In the genomic region with DNA sequence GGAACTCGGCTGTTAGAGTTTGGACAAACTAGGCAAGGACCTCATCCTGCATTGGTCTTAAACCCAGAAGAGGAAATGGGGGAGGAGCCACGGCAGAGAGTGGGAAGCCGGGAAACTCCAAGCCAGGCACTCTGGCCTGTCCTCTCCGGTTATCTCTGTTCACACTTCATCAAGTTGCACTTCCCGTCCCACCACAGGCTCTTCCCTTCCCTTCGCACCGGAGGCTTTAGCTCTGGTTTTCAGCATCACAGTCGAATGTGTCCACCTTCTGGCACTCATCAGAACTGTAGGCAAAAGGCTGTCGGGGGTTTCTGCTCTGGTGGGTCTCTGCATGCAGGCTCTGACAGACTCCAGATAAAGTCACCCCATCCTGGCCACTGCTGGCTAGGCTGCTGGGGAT, we compare ENCODE assay signal across 9 mouse cellular contexts. TPM values are rescaled to one million over a fixed set of nuclear protein-coding genes. Genes with fewer than 3 reads are reported as not detected.
DNase-seq lines count a peak whose midpoint lies in the region; ATAC-seq and TF ChIP-seq lines count a peak whose summit lies in the region.
"Had no signal": no experiment of that assay in that cellular context is flagged by ENCODE, and none has a peak within 500 bp of the region (broad histone marks: within the 10 kb centered on the region; RNA-seq: fewer than 3 reads in every experiment).

No protein-coding gene starts in this region.

- peaks cover 3% of the 10 kb centered on the region; the same call in 1 of the 2 replicates for H3K36me3 ChIP-seq in hindbrain, postnatal 0 days (ENCODE audit: insufficient read depth, low read length)
- no peaks in the 10 kb centered on the region for H3K36me3 ChIP-seq in hindbrain, embryonic 11.5 days (ENCODE audit: control insufficient read depth, insufficient read depth, low read length)
- no peaks in the 10 kb centered on the region for H3K36me3 ChIP-seq in heart, embryonic 16.5 days (ENCODE audit: control insufficient read depth, insufficient read depth)
- no peaks in the 10 kb centered on the region for H3K36me3 ChIP-seq in lung, embryonic 15.5 days

- H3K27me3 ChIP-seq in hindbrain, postnatal 0 days (ENCODE audit: insufficient read depth, low read length): no peaks in the 10 kb centered on the region
- no peaks in the 10 kb centered on the region; the same call in 1 of the 2 replicates for H3K27me3 ChIP-seq in hindbrain, embryonic 11.5 days (ENCODE audit: control insufficient read depth, insufficient read depth, low read length)
- H3K27me3 ChIP-seq in heart, embryonic 16.5 days (ENCODE audit: control insufficient read depth, insufficient read depth, low read length): peaks cover 21% of the 10 kb centered on the region
- H3K27me3 ChIP-seq in lung, embryonic 15.5 days: no peaks in the 10 kb centered on the region
- H3K27me3 ChIP-seq: limb, embryonic 15.5 days had no signal

- peaks cover 5% of the 10 kb centered on the region; the same call in 1 of the 2 replicates for H3K4me1 ChIP-seq in hindbrain, postnatal 0 days (ENCODE audit: insufficient read depth, low read length)
- peaks cover 6% of the 10 kb centered on the region; the same call in 1 of the 2 replicates for H3K4me1 ChIP-seq in hindbrain, embryonic 11.5 days (replicated peaks; ENCODE audit: control insufficient read depth, insufficient read depth, low read length)
- H3K4me1 ChIP-seq in bone marrow, adult 2 months (ENCODE audit: control insufficient read depth, insufficient read depth, low read length): no peaks in the 10 kb centered on the region; the same call in 1 of the 2 replicates
- H3K4me1 ChIP-seq in heart, embryonic 16.5 days (ENCODE audit: control insufficient read depth, insufficient read depth, low read length): peaks cover 11% of the 10 kb centered on the region
- H3K4me1 ChIP-seq in lung, embryonic 15.5 days: peaks cover 22% of the 10 kb centered on the region

- peak; percentile 86 for TF ChIP-seq CTCF in hindbrain, postnatal 0 days (IDR thresholded peaks at IDR 0.05; ENCODE audit: low read depth)
- TF ChIP-seq CTCF in bone marrow, adult 2 months (IDR thresholded peaks at IDR 0.05; ENCODE audit: control insufficient read depth, insufficient read depth, low read length): peak; percentile 23; the same call in 1 of the 2 replicates

- H3K9ac ChIP-seq in hindbrain, postnatal 0 days (replicated peaks; ENCODE audit: low read length): no peak overlapping the region
- H3K9ac ChIP-seq in hindbrain, embryonic 11.5 days (ENCODE audit: low read depth, low read length): no peak overlapping the region
- no peak overlapping the region for H3K9ac ChIP-seq in heart, embryonic 16.5 days (ENCODE audit: low read length)
- H3K9ac ChIP-seq in lung, embryonic 15.5 days: no peak overlapping the region
- H3K9ac ChIP-seq: limb, embryonic 15.5 days had no signal

- TF ChIP-seq POLR2A in bone marrow, adult 2 months (IDR thresholded peaks at IDR 0.05; ENCODE audit: borderline replicate concordance, control insufficient read depth, low read depth, low read length): no peak

- WGBS in hindbrain, postnatal 0 days: 17% methylated on average over 9 of the region's 9 CpGs
- 24% methylated on average over 9 of the region's 9 CpGs for WGBS in hindbrain, embryonic 11.5 days
- WGBS in bone marrow, adult 2 months: 7% methylated on average over 9 of the region's 9 CpGs
- WGBS in heart, embryonic 16.5 days: 5% methylated on average over 9 of the region's 9 CpGs
- 5% methylated on average over 9 of the region's 9 CpGs for WGBS in lung, embryonic 15.5 days

- 0 out of 2 replicates have a peak, but pooled peaks have one; percentile 25 for ATAC-seq in hindbrain, postnatal 0 days
- ATAC-seq in hindbrain, embryonic 11.5 days (ENCODE audit: low FRiP score): no peak
- peak; percentile 55; the same call in 1 of the 2 replicates for ATAC-seq in heart, embryonic 16.5 days (replicated peaks; ENCODE audit: extremely low read depth, insufficient read depth, low FRiP score)
- peak; percentile 80 for ATAC-seq in lung, embryonic 15.5 days (ENCODE audit: borderline replicate concordance, extremely low read depth, low FRiP score, low TSS enrichment)

- DNase-seq in hindbrain, postnatal 0 days (ENCODE audit: low spot score): peak; percentile 81
- DNase-seq in hindbrain, embryonic 11.5 days (ENCODE audit: low spot score): no peak
- no peak for DNase-seq in T-cell, adult 2 months (ENCODE audit: low spot score)
- no peak for DNase-seq in adrenal gland, adult 2 months
- no peak for DNase-seq in adrenal gland, postnatal 25 days

- no peak overlapping the region for H3K4me2 ChIP-seq in hindbrain, postnatal 0 days (ENCODE audit: low read depth, low read length)
- H3K4me2 ChIP-seq in hindbrain, embryonic 11.5 days (replicated peaks; ENCODE audit: low read depth, low read length): no peak overlapping the region
- peak overlapping the region; percentile 13; the same call in 1 of the 2 replicates for H3K4me2 ChIP-seq in heart, embryonic 16.5 days (ENCODE audit: low read depth, low read length)
- H3K4me2 ChIP-seq in lung, embryonic 15.5 days: no peak overlapping the region
- H3K4me2 ChIP-seq: limb, embryonic 15.5 days had no signal

- H3K9me3 ChIP-seq in hindbrain, postnatal 0 days (ENCODE audit: low read length): no peaks in the 10 kb centered on the region
- H3K9me3 ChIP-seq in hindbrain, embryonic 11.5 days (ENCODE audit: control insufficient read depth, low read length): no peaks in the 10 kb centered on the region
- H3K9me3 ChIP-seq in heart, embryonic 16.5 days (replicated peaks; ENCODE audit: control insufficient read depth, low read length): no peaks in the 10 kb centered on the region
- no peaks in the 10 kb centered on the region for H3K9me3 ChIP-seq in lung, embryonic 15.5 days
- H3K9me3 ChIP-seq: limb, embryonic 15.5 days had no signal

- H3K27ac ChIP-seq in hindbrain, postnatal 0 days: no peak overlapping the region
- H3K27ac ChIP-seq in hindbrain, embryonic 11.5 days (ENCODE audit: low read depth, low read length): no peak overlapping the region
- no peak overlapping the region for H3K27ac ChIP-seq in bone marrow, adult 2 months (ENCODE audit: control insufficient read depth, insufficient read depth, low read depth, low read length, poor library complexity)
- no peak overlapping the region for H3K27ac ChIP-seq in heart, embryonic 16.5 days (ENCODE audit: low read length)
- H3K27ac ChIP-seq in lung, embryonic 15.5 days: peak overlapping the region; percentile 38; the same call in 1 of the 2 replicates
- H3K27ac ChIP-seq: limb, embryonic 15.5 days had no signal

- H3K4me3 ChIP-seq in hindbrain, postnatal 0 days (ENCODE audit: low read length): no peak overlapping the region
- no peak overlapping the region for H3K4me3 ChIP-seq in hindbrain, embryonic 11.5 days (ENCODE audit: low read depth, low read length)
- no peak overlapping the region for H3K4me3 ChIP-seq in bone marrow, adult 2 months (replicated peaks; ENCODE audit: control insufficient read depth, low read depth, low read length)
- H3K4me3 ChIP-seq in heart, embryonic 16.5 days (ENCODE audit: low read length): no peak overlapping the region
- no peak overlapping the region for H3K4me3 ChIP-seq in lung, embryonic 15.5 days
- H3K4me3 ChIP-seq: limb, embryonic 15.5 days had no signal

RNA-seq across cellular contexts. Expression of a gene that starts 48.5 kb away (rescaled TPM):
- 0.47 and 1.1 TPM in 2 replicates for total RNA-seq in hindbrain, postnatal 0 days (2014; rRNA removed)
- polyA plus RNA-seq in hindbrain, postnatal 0 days (2015; fragmentation: Nextera tagmentation; extraction: Ambion mirVana): 0.10 TPM in 2 replicates
- polyA plus RNA-seq in hindbrain, embryonic 11.5 days (2014; fragmentation: Nextera tagmentation; extraction: Ambion mirVana): 0.42 and 0.51 TPM in 2 replicates
- 0.34 and 1.5 TPM in 2 replicates for polyA plus RNA-seq in bone marrow, adult 2 months (2011; ENCODE audit: insufficient read depth, insufficient read length, low replicate concordance, missing spikeins)
- 0.04 and 0.11 TPM in 2 replicates for polyA plus RNA-seq in heart, embryonic 16.5 days (2015; fragmentation: Nextera tagmentation; extraction: Ambion mirVana)
- 0.20 and 0.35 TPM in 2 replicates for polyA plus RNA-seq in lung, embryonic 15.5 days (2015; fragmentation: Nextera tagmentation; extraction: Ambion mirVana)
- under 1 TPM; 0.20 to 0.21 TPM for total RNA-seq in adrenal gland, adult 2 months (2021)
- polyA plus RNA-seq in adrenal gland, adult 2 months (2012; rRNA removed): 0.51 and 0.60 TPM in 2 replicates
- total RNA-seq in adrenal gland, postnatal 25 days (2021): 0.27 TPM in 1 of 2 replicates, not detected in the other

RNA-seq across cellular contexts. Expression of a gene that starts 52.1 kb away (rescaled TPM):
- total RNA-seq in hindbrain, postnatal 0 days (2014; rRNA removed): 103 and 125 TPM in 2 replicates
- 46.1 and 50.7 TPM in 2 replicates for polyA plus RNA-seq in hindbrain, postnatal 0 days (2015; fragmentation: Nextera tagmentation; extraction: Ambion mirVana)
- polyA plus RNA-seq in hindbrain, embryonic 11.5 days (2014; fragmentation: Nextera tagmentation; extraction: Ambion mirVana): 46.8 and 92.2 TPM in 2 replicates
- polyA plus RNA-seq in bone marrow, adult 2 months (2011; ENCODE audit: insufficient read depth, insufficient read length, low replicate concordance, missing spikeins): 22.4 and 36.8 TPM in 2 replicates
- 7.5 and 11.0 TPM in 2 replicates for polyA plus RNA-seq in heart, embryonic 16.5 days (2015; fragmentation: Nextera tagmentation; extraction: Ambion mirVana)
- 75.8 and 83.5 TPM in 2 replicates for polyA plus RNA-seq in lung, embryonic 15.5 days (2015; fragmentation: Nextera tagmentation; extraction: Ambion mirVana)
- 10 to 100 TPM; 72.6 to 91.6 TPM for total RNA-seq in adrenal gland, adult 2 months (2021)
- polyA plus RNA-seq in adrenal gland, adult 2 months (2012; rRNA removed): 84.0 and 89.4 TPM in 2 replicates
- total RNA-seq in adrenal gland, postnatal 25 days (2021): 67.8 and 70.3 TPM in 2 replicates
